Mouse (Mus musculus) 416B (cell line): ENCODE results near the gene Aaas.

Experiments
- DNase-seq: peaks from one replicate; pipeline ENCODE4 v3.0.0; 2011; ENCODE audit warnings: low read depth

Gene Aaas

DNA sequence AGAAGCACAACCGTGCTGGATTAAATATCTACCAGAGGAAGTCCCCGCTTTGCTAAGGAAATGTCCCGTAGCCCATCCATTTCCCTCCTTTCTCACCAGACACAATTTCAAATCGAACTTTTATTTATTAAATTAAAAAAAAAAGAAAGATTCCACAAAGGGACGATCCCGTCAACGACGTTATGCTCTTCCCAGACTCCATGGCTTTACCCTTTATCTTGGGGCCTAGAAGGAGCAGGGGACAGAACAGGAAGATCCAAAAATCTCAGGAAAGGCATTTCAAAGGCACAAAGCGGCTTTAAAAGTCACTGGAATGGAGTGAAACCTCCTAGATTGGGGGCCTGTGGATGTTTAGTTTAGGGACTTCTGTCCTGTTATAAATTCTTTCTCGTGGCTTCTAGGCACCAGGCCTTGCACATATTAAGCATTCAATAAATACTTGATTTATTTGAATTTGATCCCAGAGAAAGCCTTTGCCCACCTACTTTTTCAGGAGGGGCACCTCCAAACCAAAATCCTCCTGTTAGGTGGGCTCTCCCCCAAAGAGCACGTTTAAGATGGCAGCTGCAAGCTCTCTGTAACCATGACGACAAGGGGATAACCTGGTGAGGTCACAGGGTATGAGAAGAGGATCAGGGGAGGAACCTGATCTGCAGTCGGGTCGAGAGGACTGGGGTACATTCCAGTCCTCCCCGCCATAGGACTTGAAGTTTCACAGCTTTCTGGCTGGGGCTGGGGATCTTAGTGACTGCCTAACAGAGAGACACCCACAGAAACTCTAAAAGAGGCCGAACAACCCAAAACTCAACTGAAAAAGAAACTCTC is 6.1 kb upstream of the Aaas start:
- no peak for DNase-seq

DNA sequence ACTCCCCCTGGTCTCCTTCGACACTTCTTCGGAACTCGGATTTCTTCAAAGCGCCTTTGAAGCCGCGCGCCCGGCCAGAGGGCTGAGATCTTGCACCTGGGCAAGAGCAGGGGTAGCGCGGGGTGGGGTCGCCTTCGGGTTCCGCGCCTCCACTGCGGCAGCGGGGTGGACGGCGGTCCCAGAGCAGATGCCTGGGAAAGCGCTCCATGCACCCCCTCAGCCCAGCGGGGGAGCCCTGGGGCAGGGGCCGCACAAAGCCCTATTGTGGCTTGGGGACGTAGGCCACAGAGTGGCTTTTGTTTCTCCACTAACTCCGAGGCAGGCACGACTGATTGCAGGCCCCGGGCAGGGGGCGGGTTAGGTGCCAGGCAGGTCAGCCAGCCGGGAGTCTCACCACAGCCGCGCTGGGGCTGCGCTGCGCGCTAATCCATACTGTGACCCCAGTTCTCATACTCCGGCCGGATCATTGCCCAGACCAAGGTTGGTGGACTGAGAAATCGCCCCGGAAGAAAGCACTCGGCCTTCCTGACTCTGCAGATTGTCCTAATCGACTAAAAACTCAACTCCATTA is 5.4 kb upstream of the Aaas start:
- no peak for DNase-seq

DNA sequence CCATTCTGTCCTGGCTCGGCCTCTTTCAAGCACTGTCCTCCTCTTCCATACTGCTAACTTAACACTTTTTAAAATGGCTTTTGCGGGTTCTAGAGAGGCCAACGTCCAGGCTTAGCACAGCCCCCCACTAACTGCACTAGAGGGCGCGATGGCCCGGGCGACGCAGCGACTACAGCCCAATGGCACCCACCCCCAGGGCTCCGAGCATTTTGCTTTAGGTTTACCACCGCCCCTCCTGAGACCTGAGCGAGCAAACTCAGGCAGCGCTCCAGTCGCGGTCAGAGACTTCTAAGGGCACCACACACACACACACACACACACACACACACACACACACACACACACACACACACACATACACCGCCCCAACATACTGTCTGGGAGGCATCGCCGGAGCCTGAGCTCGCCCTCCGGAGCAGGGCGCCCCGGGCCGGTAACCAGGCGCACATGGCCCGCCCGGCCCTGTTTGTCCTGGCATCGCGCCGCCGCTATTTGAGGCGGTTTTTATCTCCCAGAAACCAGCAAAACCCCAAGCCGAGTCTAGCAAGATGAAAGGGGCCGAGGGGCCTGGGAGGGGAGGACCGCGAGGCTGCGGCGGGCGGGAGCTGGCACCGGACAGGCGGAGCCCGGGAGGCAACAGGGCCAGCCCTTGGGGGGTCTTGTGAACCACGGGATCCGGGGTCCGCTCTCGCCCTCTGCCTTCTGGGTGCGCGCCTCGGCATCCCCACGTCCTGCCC is 4.7 kb upstream of the Aaas start:
- DNase-seq = no peak

DNA sequence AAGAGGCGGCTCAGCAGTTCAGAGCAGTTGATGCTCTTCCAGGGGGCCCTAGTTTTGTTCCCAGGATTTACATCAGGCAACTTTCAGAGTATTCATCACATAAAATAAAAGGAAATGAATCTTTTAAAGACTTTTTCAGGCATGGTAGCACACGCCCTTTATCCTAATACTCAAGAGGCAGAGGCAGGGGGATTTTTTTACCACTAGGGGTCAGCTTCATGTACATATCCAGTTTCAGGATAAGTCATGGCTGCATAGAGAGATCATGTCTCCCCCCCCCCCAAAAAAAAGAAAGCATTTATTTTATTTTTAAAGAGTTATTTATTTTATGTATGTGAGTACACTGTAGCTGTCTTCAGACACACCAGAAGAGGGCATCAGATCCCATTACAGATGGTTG is 3.4 kb upstream of the Aaas start:
- peak; percentile 53 for DNase-seq

DNA sequence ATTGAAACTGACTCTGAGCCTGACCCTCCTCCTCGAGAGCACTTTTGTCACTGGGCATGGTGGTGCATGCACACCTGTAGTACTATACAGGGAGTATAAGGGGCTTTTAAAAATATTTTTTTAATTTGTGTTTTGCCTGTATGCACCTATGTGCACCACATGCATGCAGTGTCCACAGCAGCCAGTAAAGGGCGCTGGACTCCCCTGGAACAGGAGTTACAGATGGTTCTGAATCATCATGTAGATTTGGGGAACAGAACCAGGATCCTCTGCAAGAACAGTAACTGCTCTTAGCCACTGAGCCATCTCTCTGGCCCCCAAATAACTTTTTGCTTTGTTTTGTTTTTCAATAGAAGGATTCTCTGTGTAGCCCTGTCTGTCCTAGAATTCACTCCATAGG is 1.6 kb upstream of the Aaas start:
- DNase-seq = peak; percentile 76

DNA sequence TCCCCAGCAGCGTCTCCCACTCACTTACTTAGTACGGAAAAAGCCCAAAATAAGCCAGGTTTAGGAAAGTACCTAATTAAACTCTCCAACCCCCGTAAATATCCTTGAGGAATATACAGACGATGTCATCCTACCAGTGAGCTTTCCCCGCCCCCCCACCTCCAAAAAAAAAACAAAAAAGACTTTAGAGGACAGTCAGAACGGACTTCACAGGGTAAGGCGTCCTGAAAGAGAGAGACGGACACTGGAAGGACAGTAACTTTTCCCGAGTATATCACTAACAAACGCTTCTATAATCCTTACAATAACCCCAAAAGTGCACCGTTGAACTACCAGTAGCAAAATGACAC is 346 bp upstream of the Aaas start:
- no peak for DNase-seq

DNA sequence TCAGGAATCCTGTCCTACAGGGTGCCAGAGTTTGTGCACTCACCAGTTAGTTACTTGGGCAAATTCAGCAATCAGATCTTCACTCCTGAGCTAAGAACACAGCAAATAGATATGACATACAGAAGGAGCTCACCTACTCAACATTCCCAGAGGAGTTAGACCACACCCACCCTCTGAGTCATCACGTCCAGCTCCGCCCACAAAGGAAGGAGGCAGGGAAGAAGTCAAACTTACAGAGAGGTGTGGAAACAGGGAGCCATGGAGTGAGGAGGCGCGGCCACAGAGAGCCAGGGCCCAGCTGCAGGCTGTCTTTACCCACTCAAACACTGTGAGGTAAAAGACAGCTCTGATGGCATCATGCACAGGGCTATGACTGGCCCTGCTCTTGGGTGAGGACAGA is 4.1 kb downstream of the Aaas start:
- no peak for DNase-seq

DNA sequence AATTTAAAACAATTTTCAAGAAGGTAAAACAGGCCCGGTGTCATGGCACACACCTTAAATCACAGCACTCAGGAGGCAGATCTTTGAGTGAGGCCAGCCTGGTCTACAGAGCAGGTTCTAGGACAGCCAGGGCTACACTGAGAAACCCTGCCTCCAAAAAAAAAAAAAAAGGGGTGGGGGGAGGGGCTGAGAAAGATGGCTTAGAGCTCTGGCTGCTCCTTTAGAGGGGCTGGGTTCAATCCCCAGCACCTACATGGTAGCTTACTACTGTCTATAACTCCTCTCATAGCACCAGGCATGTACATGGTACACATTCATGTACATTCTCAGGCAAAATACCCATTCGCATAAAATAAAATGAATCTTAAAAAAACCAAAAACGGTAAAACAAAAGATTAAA is 6.1 kb downstream of the Aaas start:
- no peak for DNase-seq

DNA sequence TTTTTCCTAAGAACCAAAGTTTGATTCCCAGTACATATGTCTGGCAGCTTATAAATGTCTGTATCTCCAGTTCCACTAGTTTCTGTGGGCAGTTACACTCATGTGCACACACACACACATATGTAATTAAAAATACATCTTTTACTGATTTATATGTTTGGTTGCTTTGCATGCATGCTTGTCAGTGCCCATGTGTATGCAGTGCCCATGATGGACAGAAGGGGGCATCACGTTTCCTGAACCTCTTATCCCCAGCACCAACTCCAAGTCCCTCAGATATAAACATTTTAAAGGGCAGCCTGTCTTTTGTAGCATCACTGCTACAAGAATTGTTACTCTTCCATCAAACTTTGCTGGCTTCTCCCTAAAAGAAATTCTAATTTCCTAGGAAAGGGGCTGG is 9.0 kb downstream of the Aaas start:
- peak; percentile 83 for DNase-seq

DNA sequence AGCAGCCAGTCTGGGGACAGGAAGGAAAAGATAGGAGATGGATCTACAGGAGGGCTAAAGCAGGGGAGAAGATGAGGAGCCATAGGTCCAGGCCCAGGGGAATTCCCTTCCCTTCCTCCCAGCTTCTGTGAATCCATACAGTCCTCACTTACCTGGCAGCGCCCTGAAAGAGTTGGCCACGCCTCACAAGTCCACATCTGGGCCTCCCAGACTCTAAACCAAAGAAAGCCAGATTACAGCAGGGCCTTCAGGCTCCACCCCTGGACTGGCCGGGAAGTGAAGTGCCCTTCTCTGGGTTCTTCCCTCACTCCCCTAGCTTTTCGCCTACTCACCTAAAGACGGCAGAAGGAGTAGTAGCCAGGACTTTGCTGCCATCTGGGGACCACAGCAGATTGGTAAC is 11.0 kb downstream of the Aaas start:
- no peak for DNase-seq

DNA sequence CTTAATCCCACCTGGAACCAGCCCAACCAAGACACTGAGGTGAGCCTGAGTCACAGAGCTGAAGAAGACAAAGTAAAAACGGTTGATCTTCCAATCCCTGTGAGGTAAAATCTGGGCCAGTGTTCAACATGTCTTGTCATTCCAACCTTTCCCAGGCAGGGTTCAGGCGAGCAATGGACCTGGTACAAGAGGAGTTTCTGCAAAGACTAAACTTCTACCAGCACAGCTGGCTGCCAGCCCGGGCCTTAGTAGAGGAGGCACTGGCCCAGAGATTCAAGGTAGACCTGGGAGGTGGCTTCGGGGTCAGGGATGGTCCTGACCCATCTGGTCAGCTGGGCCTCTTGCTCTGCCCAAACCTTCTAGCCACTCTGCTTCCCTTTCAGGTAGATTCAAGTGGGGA is 13.6 kb downstream of the Aaas start:
- DNase-seq = no peak

DNA sequence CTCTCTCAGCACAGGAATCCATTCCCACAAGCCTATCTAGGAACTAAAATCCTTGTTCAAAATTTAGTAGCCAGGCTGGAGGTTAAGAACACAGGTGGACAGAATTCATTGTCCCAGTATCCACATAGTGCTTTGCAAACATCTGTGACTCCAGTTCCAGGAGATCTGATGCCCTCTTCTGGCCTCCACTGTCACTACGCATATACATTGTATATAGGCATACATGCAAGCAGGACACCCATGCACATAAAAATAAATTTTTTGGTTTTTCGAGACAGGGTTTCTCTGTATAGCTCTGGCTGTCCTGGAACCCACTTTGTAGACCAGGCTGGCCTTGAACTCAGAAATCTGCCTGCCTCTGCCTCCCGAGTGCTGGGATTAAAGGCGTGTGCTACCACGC is 14.6 kb downstream of the Aaas start:
- DNase-seq = peak; percentile 65

DNA sequence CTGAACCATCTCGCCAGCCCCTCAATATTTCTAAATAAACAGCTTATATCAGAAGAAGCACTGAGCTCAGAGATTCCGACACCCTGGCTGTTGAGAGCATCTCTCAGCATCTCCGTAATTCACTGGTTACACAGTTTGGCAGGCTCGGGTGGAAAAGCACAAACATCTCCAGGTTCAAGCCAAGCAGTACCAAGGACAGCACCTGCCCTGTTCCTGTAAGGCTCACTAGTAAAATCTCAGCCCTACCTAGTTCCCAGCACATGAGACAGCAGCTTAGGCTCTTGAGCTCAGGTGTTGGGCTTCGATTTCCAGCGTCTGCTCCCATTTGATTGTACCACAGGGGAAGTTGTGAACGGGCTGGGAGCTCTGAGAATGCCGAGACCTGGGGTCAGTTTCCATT is 15.3 kb downstream of the Aaas start:
- no peak for DNase-seq

DNA sequence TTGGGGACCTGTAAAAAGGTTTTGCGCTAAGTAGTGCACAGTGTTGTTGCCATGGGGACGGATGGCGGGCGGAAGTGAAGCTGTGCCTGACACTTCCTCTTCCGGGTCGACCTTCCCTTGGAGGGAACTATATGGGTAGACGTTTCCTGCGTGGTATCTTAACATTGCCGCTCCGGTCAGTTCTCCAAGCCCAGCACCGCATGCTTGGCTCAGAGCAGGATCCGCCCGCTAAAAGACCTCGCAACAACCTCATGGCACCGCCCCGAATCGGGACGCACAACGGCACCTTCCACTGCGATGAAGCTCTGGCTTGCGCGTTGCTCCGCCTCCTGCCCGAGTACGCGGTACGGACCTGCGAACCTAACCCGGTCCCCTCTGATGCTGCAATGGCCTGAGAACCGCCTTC is 19.0 kb downstream of the Aaas start, which contains the start of gene Myg1:
TSS of gene Myg1 (plus strand) at position 100 of the 406 bp plus-strand sequence.
- peak; percentile 88 for DNase-seq

DNA sequence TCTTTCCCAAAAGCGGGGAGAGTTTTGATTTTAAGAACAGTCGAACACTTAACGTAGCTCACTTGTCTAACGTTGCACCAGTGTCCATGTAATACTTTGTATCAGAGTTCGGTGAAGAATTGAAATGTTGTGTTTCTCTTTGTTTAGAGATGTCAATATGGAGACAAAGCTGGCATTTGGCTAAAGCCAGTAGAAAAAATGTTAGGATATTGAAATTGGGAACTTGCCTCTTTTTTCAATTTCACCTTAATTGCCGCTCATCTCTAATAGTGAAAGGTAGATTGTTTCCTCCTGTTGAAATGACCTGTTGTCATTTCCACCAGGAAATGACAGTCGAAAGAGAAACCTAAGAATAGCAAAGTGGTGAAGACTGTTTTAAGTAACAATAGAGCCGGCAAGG is 23.7 kb downstream of the Aaas start:
- no peak for DNase-seq

DNA sequence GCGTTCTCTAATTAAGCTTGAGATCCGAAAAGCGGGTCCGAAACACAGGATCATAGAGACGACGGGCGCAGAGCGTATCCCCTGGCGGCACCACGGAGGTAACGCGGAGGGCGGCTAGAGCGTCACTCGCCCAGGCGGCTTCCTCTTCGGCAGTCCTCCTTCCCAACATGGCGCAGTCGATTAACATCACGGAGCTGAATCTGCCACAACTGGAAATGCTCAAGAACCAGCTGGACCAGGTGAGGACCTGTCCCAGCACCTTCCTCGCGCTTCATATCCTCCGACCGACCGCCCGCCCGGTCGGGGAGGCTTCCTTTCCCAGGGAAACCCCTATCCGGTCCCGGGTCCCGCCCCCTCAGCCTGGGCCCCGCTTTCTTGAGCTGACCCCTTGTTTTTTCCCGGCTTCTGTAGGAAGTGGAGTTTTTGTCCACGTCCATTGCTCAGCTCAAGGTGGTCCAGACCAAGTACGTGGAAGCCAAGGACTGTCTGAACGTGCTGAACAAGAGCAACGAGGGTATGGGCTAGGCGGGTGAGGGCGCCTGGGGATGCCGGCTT is 24.5 kb downstream of the Aaas start, which contains the start of gene Pfdn5:
TSS of gene Pfdn5 (plus strand) at position 95 of the 555 bp plus-strand sequence.
- peak; percentile 82 for DNase-seq

DNA sequence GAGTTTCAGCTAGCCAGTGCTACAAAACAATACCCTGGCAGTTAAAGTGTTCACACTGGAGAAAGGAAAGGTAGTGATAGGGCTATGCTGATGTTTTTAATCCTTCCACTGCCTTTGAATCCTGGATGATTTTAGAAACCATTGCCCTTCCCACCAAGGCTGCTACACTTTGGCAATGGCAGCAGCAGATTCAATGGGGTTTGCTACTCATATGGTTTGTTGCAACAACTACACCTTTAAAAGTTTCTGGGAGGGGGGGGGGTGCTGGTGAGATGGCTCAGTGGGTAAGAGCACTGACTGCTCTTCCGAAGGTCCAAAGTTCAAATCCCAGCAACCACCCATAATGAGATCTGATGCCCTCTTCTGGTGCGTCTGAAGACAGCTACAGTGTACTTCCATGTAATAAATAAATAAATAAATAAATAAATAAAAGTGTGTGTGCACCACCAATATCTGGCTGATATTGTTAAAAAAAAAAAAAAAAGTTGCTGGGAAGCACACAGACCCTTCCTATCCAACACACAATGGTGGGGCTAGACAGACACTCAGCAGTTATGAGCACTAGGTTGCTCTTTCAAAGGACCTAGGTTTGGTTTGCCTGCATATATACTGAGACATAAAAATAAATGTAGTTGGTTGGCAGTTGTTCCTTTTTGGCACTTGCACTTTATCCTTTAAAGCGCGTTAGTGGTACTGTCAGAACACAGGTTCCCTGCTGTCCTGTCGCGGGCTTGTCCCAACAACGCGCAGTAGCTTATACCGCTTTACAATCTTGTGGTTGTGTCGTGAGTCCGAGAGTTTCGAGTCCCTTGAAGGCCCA is 25.7 kb downstream of the Aaas start:
- peak; percentile 53 for DNase-seq

DNA sequence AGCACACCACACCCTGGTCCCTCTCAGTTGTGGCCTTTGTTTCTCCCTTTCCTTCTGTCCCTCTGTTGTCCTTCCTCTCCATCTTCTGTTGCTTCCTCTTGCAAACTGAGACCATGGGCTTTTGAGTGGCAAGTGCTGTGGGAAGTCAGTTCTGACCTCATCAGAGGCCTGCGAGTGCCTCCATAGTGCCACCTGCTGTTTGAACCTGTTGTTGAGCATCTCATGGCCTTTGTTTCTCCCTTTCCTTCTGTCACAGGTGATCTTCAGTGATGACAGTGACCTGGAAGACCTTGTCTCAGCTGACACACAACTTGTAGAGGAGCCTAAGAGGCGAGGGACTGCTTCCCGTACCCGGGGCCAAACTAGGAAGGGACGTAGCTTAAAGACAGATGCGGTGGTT is 34.3 kb downstream of the Aaas start:
- peak; percentile 72 for DNase-seq

DNA sequence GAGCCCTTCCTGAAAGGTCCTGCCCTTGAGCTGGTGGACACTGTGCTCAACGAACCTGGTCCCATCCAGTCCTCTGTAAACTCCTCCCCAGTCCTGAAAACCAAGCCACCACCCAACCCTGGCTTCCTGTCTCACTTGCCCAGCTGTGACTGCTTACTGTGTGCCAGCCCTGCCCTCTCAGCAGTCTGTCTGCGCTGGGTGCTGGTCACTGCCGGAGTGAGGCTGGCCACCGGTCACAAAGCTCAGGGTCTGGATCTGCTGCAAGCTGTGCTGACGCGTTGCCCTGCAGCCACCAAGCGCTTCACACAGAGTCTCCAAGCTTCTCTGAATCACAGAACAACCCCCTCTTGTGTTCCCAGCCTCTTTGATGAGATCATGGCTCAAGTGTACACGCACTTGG is 35.3 kb downstream of the Aaas start:
- DNase-seq = no peak

DNA sequence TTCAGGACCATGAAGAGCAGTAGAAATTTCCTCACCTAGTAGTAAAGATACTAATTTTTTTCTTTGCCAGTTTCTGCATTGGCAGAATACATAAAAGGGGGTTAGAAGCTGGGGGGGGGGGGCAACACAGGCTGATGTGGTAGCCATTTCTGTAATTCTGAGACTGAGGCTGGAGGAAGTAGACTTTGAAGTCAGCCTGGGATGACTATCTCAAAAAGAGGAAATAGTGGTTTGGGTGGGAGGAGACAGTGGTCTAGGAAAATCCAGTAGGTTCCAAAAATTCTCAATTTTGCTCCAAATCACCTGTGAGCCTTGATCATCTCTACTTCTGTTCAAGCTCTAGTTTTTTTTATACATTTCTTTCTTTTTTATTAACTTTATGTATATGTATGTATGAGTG is 39.1 kb downstream of the Aaas start:
- DNase-seq = peak; percentile 66

DNA sequence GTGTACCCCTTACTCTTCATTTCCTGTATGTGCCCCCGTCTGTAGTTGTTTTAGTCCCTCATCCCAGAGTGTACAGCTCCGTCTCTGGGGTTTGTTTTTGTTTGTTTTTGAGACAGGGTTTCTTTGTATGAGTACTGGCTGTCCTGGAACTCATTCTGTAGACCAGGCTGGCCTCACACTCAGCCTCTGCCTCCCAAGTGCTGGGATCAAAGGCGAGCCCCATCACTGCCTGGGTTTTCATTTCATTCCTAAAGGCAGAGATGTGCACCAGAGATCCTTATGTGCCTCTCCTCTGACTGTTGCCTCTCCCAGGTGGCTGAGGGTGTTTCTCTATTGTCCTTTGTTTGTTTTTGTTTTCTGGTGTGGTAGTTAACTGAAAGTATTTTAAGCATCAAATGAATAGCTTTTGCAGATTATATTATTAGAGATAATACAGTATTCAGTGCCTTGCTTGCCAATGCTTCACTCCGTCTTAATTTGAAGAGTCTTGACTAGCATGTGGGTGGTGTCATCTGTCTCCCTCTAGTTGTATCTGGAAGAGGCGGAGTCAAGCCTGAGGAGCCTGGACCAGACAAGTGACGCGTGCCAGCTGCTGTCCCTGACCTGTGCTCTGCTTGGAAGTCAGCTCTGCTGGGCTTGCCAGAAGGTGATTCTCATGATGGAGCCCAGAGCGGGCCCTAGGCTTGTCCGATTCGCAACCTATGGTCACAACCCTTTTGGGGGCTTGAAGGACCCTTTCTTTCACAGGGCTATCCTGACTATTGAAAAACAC is 40.3 kb downstream of the Aaas start:
- no peak for DNase-seq
